Mouse (Mus musculus) midbrain, postnatal 0 days (tissue): ENCODE results near the gene Cdc42ep3. TPM values are rescaled to one million over a fixed set of nuclear protein-coding genes. Genes with fewer than 3 reads are reported as not detected.
A peak's percentile ranks its signal among the peaks of the same experiment; 100 is the strongest.

Experiments
- ATAC-seq: fragments of 200-750 bp; cut with Nextera tagmentation; 2 replicates; pipeline ENCODE4 v1.8.0; 2017; ENCODE audit warnings: moderate number of reproducible peaks, mild to moderate bottlenecking, moderate TSS enrichment, moderate library complexity; ENCODE audit not compliant: low FRiP score
- DNase-seq: peaks from one replicate; pipeline ENCODE4 v3.0.0-alpha.2; 2015; ENCODE audit warnings: low spot score
- H3K27ac ChIP-seq: fragments of 300-500 bp; sonication (generic); 2 replicates; pipeline ENCODE4 v1.5.1; 2014; ENCODE audit warnings: low read depth, mild to moderate bottlenecking, low read length, mixed read lengths
- H3K27me3 ChIP-seq: fragments of 300-500 bp; sonication (generic); 2 replicates; pipeline ENCODE4 v1.6.1; 2014; ENCODE audit warnings: low read length, control low read depth, mixed read lengths; ENCODE audit not compliant: insufficient read depth
- H3K36me3 ChIP-seq: fragments of 300-500 bp; sonication (generic); 2 replicates; pipeline ENCODE4 v1.6.1; 2014; ENCODE audit warnings: low read length, control low read depth, mixed read lengths; ENCODE audit not compliant: insufficient read depth
- H3K4me1 ChIP-seq: fragments of 300-500 bp; sonication (generic); 2 replicates; pipeline ENCODE4 v1.6.1; 2014; ENCODE audit warnings: mild to moderate bottlenecking, control low read depth, antibody characterized with exemption, low read length, mixed read lengths; ENCODE audit not compliant: insufficient read depth
- H3K4me2 ChIP-seq: fragments of 300-500 bp; sonication (generic); 2 replicates; pipeline ENCODE4 v1.6.1; 2014; ENCODE audit warnings: low read depth, mild to moderate bottlenecking, low read length, mixed read lengths; ENCODE audit not compliant: poor library complexity, severe bottlenecking
- H3K4me3 ChIP-seq: fragments of 300-500 bp; sonication (generic); 2 replicates; pipeline ENCODE4 v1.5.1; 2014; ENCODE audit warnings: low read depth, mild to moderate bottlenecking, low read length, moderate library complexity
- H3K9ac ChIP-seq: fragments of 300-500 bp; sonication (generic); replicated peaks from 2 replicates; pipeline ENCODE4 v1.6.1; 2014; ENCODE audit warnings: mild to moderate bottlenecking, low read length, moderate library complexity, mixed read lengths; ENCODE audit not compliant: poor library complexity, severe bottlenecking
- H3K9me3 ChIP-seq: fragments of 300-500 bp; sonication (generic); 2 replicates; pipeline ENCODE4 v1.6.1; 2016; ENCODE audit warnings: low read length, control low read depth
- CTCF ChIP-seq: IDR thresholded peaks from 2 replicates; pipeline ENCODE4 v1.5.1; 2016; ENCODE audit warnings: antibody characterized with exemption, mild to moderate bottlenecking
- whole genome bisulfite sequencing: fragments of 180-500 bp; shearing (Covaris S2); extraction: QIAGEN DNeasy Blood & Tissue Kit; methylation state at CpG from one replicate; pipeline ENCODE4 v1.1.7; 2014; 5-methylcytosine and 5-hydroxymethylcytosine counted together
- polyA plus RNA-seq: library from polyadenylated mRNA; unstranded; fragments of >200 nt; fragmentation: Nextera tagmentation; extraction: Ambion mirVana; gene quantifications from 2 replicates; pipeline ENCODE4 v1.2.1, GENCODE M21; 2015
- total RNA-seq: library from RNA; depleted of rRNA; stranded (reverse); fragments of >200 nt; gene quantifications from 2 replicates; pipeline ENCODE4 v1.2.3, GENCODE M21; 2014

The Cdc42ep3 gene
- total and polyA plus RNA-seq, 2 experiments from 2014 or later: 26.4 to 37.6 TPM

GRCm38 (mm10) chr17:79381485-79381884 is 26.6 kb upstream of the Cdc42ep3 start:
- Histone ChIP-seq H3K4me2 (no peak overlapping the region), H3K36me3 (no peaks in the 10 kb centered on the region), H3K27ac (no peak overlapping the region), H3K4me3 (no peak overlapping the region), H3K9ac (no peak overlapping the region), H3K4me1 (no peaks in the 10 kb centered on the region), H3K27me3 (no peaks in the 10 kb centered on the region), H3K9me3 (no peaks in the 10 kb centered on the region)
- TF ChIP-seq CTCF: no peak
- WGBS: 82% methylated on average over 3 of the region's 3 CpGs
- DNase-seq: no peak
- ATAC-seq: no peak

- Histone ChIP-seq H3K9ac (no peak overlapping the region), H3K27ac (no peak overlapping the region), H3K36me3 (no peaks in the 10 kb centered on the region), H3K4me1 (no peaks in the 10 kb centered on the region), H3K4me2 (no peak overlapping the region), H3K27me3 (no peaks in the 10 kb centered on the region), H3K4me3 (no peak overlapping the region), H3K9me3 (no peaks in the 10 kb centered on the region)
- WGBS: 77% methylated on average over 5 of the region's 5 CpGs
- no peak for TF ChIP-seq CTCF
- DNase-seq (no peak), ATAC-seq (no peak)
Measured at GRCm38 (mm10) chr17:79379191-79379590, 24.3 kb upstream of the Cdc42ep3 start.

- H3K4me1 ChIP-seq: no peaks in the 10 kb centered on the region
- H3K27ac ChIP-seq: no peak overlapping the region
- no peak overlapping the region for H3K4me2 ChIP-seq
- no peaks in the 10 kb centered on the region for H3K27me3 ChIP-seq
- 60% methylated on average over 6 of the region's 6 CpGs for whole genome bisulfite sequencing
- H3K9ac ChIP-seq: no peak overlapping the region
- no peaks in the 10 kb centered on the region for H3K9me3 ChIP-seq
- ATAC-seq: no peak
- no peaks in the 10 kb centered on the region for H3K36me3 ChIP-seq
- DNase-seq: no peak
- no peak overlapping the region for H3K4me3 ChIP-seq
- TF ChIP-seq CTCF: no peak
Measured at GRCm38 (mm10) chr17:79376434-79377210, 21.7 kb upstream of the Cdc42ep3 start.

- H3K4me1 ChIP-seq: no peaks in the 10 kb centered on the region
- no peak for TF ChIP-seq CTCF
- no peak overlapping the region for H3K4me3 ChIP-seq
- H3K9ac ChIP-seq: no peak overlapping the region
- ATAC-seq (no peak), DNase-seq (no peak)
- no peak overlapping the region for H3K27ac ChIP-seq
- no peak overlapping the region for H3K4me2 ChIP-seq
- H3K27me3 ChIP-seq: no peaks in the 10 kb centered on the region
- H3K9me3 ChIP-seq: no peaks in the 10 kb centered on the region
- no peaks in the 10 kb centered on the region for H3K36me3 ChIP-seq
- WGBS: 79% methylated on average over 5 of the region's 5 CpGs
Measured at GRCm38 (mm10) chr17:79372973-79373372, 18.1 kb upstream of the Cdc42ep3 start.

GRCm38 (mm10) chr17:79364749-79365450 is 10.0 kb upstream of the Cdc42ep3 start:
- no peak overlapping the region for H3K27ac ChIP-seq
- H3K9ac ChIP-seq: no peak overlapping the region
- DNase-seq (no peak), ATAC-seq (no peak)
- no peak for TF ChIP-seq CTCF
- no peaks in the 10 kb centered on the region for H3K36me3 ChIP-seq
- H3K4me2 ChIP-seq: no peak overlapping the region
- H3K9me3 ChIP-seq: no peaks in the 10 kb centered on the region
- no peaks in the 10 kb centered on the region for H3K4me1 ChIP-seq
- H3K4me3 ChIP-seq: no peak overlapping the region
- H3K27me3 ChIP-seq: no peaks in the 10 kb centered on the region
- WGBS: 35% methylated on average over 5 of the region's 5 CpGs

GRCm38 (mm10) chr17:79356071-79356601 is 1.2 kb upstream of the Cdc42ep3 start:
- peak; percentile 27 for DNase-seq
- peak; percentile 48 for ATAC-seq
- H3K27ac ChIP-seq: peak overlapping the region; percentile 93
- no peaks in the 10 kb centered on the region for H3K36me3 ChIP-seq
- H3K9ac ChIP-seq: peak overlapping the region; percentile 91
- no peaks in the 10 kb centered on the region for H3K9me3 ChIP-seq
- no peak for TF ChIP-seq CTCF
- H3K4me2 ChIP-seq: peak overlapping the region; percentile 89
- peaks cover 6% of the 10 kb centered on the region; the same call in 1 of the 2 replicates for H3K4me1 ChIP-seq
- 12% methylated on average over 24 of the region's 24 CpGs for WGBS
- H3K4me3 ChIP-seq: peak overlapping the region; percentile 76
- no peaks in the 10 kb centered on the region for H3K27me3 ChIP-seq
